Comparison of ENCODE assay signal across 14 mouse cellular contexts in the genomic region with DNA sequence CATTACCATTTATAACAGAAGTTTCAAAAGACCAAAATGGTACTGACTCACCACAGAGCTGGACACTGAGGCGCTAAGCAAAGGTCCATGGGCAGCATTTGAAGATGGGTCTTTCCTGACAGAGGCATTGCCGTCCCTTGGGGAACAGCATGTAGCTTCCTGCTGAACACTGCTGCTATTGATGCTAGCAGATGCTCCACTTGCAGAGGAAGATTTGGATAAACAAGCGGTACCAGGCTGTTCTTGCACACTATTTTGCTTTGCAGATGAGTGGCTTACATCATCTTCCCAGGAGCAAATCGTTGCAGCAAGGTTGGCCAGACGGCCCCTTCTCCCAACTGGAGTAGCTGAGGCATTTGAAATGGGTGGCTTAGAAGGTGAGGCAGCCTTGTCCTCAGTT. TPM values are rescaled to one million over a fixed set of nuclear protein-coding genes. Genes with fewer than 3 reads are reported as not detected.
A peak's percentile ranks its signal among the peaks of the same experiment; 100 is the strongest.
DNase-seq lines count a peak whose midpoint lies in the region.
"Had no signal": no experiment of that assay in that cellular context is flagged by ENCODE, and none has a peak within 500 bp of the region (broad histone marks: within the 10 kb centered on the region; RNA-seq: fewer than 3 reads in every experiment).

No protein-coding gene starts in this region.

- intact Hi-C loops in left cerebral cortex, postnatal 10 days (cut with DNase I) = no loop called here
- intact Hi-C loops in left cerebral cortex, postnatal 25 days (cut with DNase I) = no loop called here

- peak; percentile 31 for DNase-seq in embryo, embryonic 10 days (ENCODE audit: low spot score)
- DNase-seq in embryo, embryonic 10.5 days (ENCODE audit: low spot score) = no peak
- DNase-seq in left cerebral cortex, adult 11 months (ENCODE audit: low spot score) = peak; percentile 28
- DNase-seq in left cerebral cortex, postnatal 10 days (ENCODE audit: extremely low spot score in 1 of 2, low spot score in 2 of 2) = no peak
- peak; percentile 20 to 78 for DNase-seq in layer of hippocampus, adult 18-20 months (ENCODE audit: low spot score in 2 of 2)
- DNase-seq in left cerebral cortex, postnatal 25 days (ENCODE audit: low spot score in 2 of 2) = peak; percentile 16 to 32
- no peak for DNase-seq in urinary bladder, postnatal 36 days (ENCODE audit: low spot score in 2 of 2)
- no peak for DNase-seq in thymus, postnatal 36 days
- DNase-seq: adrenal gland, adult 8-10 months; B cell, adult 2 months; embryo, embryonic 11 days; kidney, adult 9 months; liver; lung, embryonic 14.5 days had no signal

RNA-seq across cellular contexts. Expression of gene Anln, which starts 12.9 kb away (rescaled TPM):
- total RNA-seq in left cerebral cortex, postnatal 10 days (2021) = 1 to 10 TPM; 4.0 to 5.9 TPM
- total RNA-seq in layer of hippocampus, adult 18-20 months (2021) = 10 to 100 TPM; 34.9 to 36.4 TPM
- 1 to 10 TPM; 6.4 to 7.3 TPM for total RNA-seq in left cerebral cortex, postnatal 25 days (2021)

RNA-seq across cellular contexts. Expression of gene 9530077C05Rik, which starts 35.2 kb away (rescaled TPM):
- total RNA-seq in left cerebral cortex, postnatal 10 days (2021) = 1 to 10 TPM; 7.8 to 8.9 TPM
- total RNA-seq in layer of hippocampus, adult 18-20 months (2021) = 1 to 10 TPM; 7.6 to 8.1 TPM
- 1 to 10 TPM; 7.4 to 8.4 TPM for total RNA-seq in left cerebral cortex, postnatal 25 days (2021)

Comparison
In these comparisons a context has a peak if more than half of its experiments do, and no peak if none do; other contexts are left out.
1. DNase-seq: peak in embryo, embryonic 10 days (single experiment), left cerebral cortex, adult 11 months (single experiment), layer of hippocampus, adult 18-20 months (2 of 2) and left cerebral cortex, postnatal 25 days (2 of 2); none in embryo, embryonic 10.5 days (single experiment), left cerebral cortex, postnatal 10 days (0 of 2), urinary bladder, postnatal 36 days (0 of 2) and thymus, postnatal 36 days (0 of 2).
2. RNA of gene Anln, which starts 12.9 kb away (total RNA-seq): 34.9 to 36.4 TPM in layer of hippocampus, adult 18-20 months; 6.4 to 7.3 TPM in left cerebral cortex, postnatal 25 days and 4.0 to 5.9 TPM in left cerebral cortex, postnatal 10 days; every median in the first group is over 4 times any median in the second.